Mouse (Mus musculus) kidney, postnatal 25 days (tissue): ENCODE results near the gene Pbx3.

ENCODE experiments used
- DNase-seq, 2 experiments: peaks; one replicate each; pipeline ENCODE4 v3.0.0; 2021; ENCODE audit warnings: mixed read lengths in 2 of 2

Pbx3 gene

GRCm38 (mm10) chr2:34135316-34135715 is 237.6 kb downstream of the Pbx3 start:
- DNase-seq, result no peak

GRCm38 (mm10) chr2:34132751-34133150 is 240.2 kb downstream of the Pbx3 start:
- no peak for DNase-seq

- DNase-seq, result no peak
Measured at GRCm38 (mm10) chr2:34129674-34130267, 243.2 kb downstream of the Pbx3 start.

GRCm38 (mm10) chr2:34127871-34128270 is 245.1 kb downstream of the Pbx3 start:
- DNase-seq, result no peak

- DNase-seq, result peak in 1 of 2 experiments; percentile 16
Measured at GRCm38 (mm10) chr2:34123896-34124295, 249.0 kb downstream of the Pbx3 start.
